In the genomic region with DNA sequence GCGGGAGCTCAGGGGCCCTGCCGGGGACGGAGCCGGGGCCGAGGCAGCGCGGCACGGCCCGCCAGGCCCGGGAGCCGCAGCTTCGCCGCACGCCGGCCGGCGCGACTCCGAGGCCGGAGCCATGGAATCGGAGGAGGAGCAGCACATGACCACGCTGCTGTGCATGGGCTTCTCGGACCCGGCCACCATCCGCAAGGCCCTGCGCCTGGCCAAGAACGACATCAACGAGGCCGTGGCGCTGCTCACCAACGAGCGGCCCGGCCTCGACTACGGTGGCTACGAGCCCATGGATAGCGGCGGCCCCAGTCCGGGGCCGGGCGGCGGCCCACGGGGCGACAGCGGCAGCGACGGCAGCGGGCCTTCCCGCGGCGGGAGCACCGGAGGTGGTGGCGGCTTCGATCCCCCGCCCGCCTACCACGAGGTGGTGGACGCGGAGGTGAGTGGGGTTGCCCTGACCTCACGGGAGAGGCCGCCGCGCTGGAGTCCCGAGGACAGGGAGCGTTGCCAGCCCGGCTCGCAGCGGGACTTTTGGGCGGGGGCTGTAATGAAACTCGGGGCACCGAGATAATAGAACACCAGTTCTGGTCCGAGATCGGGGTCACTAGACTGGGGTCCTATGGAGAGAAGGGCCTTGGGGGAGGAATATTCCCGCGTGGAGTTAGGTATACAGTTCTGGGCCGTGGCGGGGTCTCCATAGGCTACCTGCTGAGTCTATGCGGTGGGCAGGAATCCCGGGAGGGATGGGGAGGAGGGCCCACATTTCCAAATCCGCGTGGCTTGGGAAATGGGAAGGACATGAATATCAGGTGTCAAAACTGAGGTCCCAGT, we compare ENCODE assay signal across 7 mouse cellular contexts. TPM values are rescaled to one million over a fixed set of nuclear protein-coding genes. Genes with fewer than 3 reads are reported as not detected.
DNase-seq lines count a peak whose midpoint lies in the region; ATAC-seq and TF ChIP-seq lines count a peak whose summit lies in the region.

No protein-coding gene starts in this region.

- no peaks in the 10 kb centered on the region for H3K27me3 ChIP-seq in hindbrain, embryonic 16.5 days (replicated peaks; ENCODE audit: control insufficient read depth, insufficient read depth, low read length)
- H3K27me3 ChIP-seq in small intestine, adult 2 months (ENCODE audit: control insufficient read depth, insufficient read depth, low read length), result no peaks in the 10 kb centered on the region

- H3K36me3 ChIP-seq in hindbrain, embryonic 16.5 days (ENCODE audit: control insufficient read depth, insufficient read depth, low read length), result no peaks in the 10 kb centered on the region
- no peaks in the 10 kb centered on the region for H3K36me3 ChIP-seq in small intestine, adult 2 months (ENCODE audit: control insufficient read depth, insufficient read depth, low read length)

- no peak for TF ChIP-seq POLR2A in small intestine, adult 2 months (IDR thresholded peaks at IDR 0.05; ENCODE audit: low read depth, low read length)

- peak overlapping the region; percentile 99 for H3K9ac ChIP-seq in hindbrain, embryonic 16.5 days (ENCODE audit: low read depth, low read length)

- WGBS in hindbrain, embryonic 16.5 days, result under 1% methylated on average over 69 of the region's 81 CpGs
- WGBS in small intestine, adult 2 months, result under 1% methylated on average over 81 of the region's 81 CpGs

- intact Hi-C loops in left cerebral cortex, postnatal 4 days (cut with DNase I), result no loop called here

- H3K4me1 ChIP-seq in hindbrain, embryonic 16.5 days (ENCODE audit: control insufficient read depth, insufficient read depth, low read depth, low read length), result peaks cover 24% of the 10 kb centered on the region
- no peaks in the 10 kb centered on the region; the same call in 1 of the 2 replicates for H3K4me1 ChIP-seq in small intestine, adult 2 months (ENCODE audit: control insufficient read depth, insufficient read depth, insufficient read length, low read length)

- ATAC-seq in hindbrain, embryonic 16.5 days, result peak; percentile 86

- peak overlapping the region; percentile 95 for H3K4me3 ChIP-seq in hindbrain, embryonic 16.5 days (ENCODE audit: low read length)
- peak overlapping the region; percentile 78 for H3K4me3 ChIP-seq in small intestine, adult 2 months (ENCODE audit: low read depth, low read length)

- DNase-seq in adrenal gland, adult 8-10 months, result peak; percentile 24
- peak; percentile 59 for DNase-seq in embryo, embryonic 10.5 days (ENCODE audit: low spot score)
- peak; percentile 36 to 41 for DNase-seq in gastrocnemius, adult 8-10 months (ENCODE audit: low spot score in 2 of 2)
- peak; percentile 52 for DNase-seq in left cerebral cortex, postnatal 4 days
- DNase-seq in mesoderm, embryonic 11.5 days (ENCODE audit: low read depth, low spot score), result peak; percentile 57

- H3K4me2 ChIP-seq in hindbrain, embryonic 16.5 days (ENCODE audit: low read length), result peak overlapping the region; percentile 82

- no peak for TF ChIP-seq CTCF in small intestine, adult 2 months (IDR thresholded peaks at IDR 0.05; ENCODE audit: extremely low read depth, insufficient read length, insufficient replicate concordance, low read depth, low read length)

- H3K27ac ChIP-seq in hindbrain, embryonic 16.5 days (ENCODE audit: low read depth, low read length), result peak overlapping the region; percentile 94
- peak overlapping the region; percentile 18 for H3K27ac ChIP-seq in small intestine, adult 2 months (ENCODE audit: insufficient read depth, low read depth, low read length)

- no peaks in the 10 kb centered on the region for H3K9me3 ChIP-seq in hindbrain, embryonic 16.5 days (ENCODE audit: control insufficient read depth, low read length)

RNA-seq across cellular contexts. Expression of gene Usp24, which starts 0.6 kb away (rescaled TPM):
- 10 to 100 TPM; 37.1 to 55.0 (median 45.8) TPM for total RNA-seq in adrenal gland, adult 8-10 months (2022)
- total RNA-seq in gastrocnemius, adult 8-10 months (2022), result 10 to 100 TPM; 71.6 to 86.2 (median 74.3) TPM
- polyA plus RNA-seq in hindbrain, embryonic 16.5 days (2015; fragmentation: Nextera tagmentation; extraction: Ambion mirVana), result 5.8 and 7.3 TPM in 2 replicates
- total RNA-seq in left cerebral cortex, postnatal 4 days (2021), result 10 to 100 TPM; 59.1 to 60.3 TPM
- polyA plus RNA-seq in small intestine, adult 2 months (2012; rRNA removed), result 3.2 and 5.8 TPM in 2 replicates

Comparison
In these comparisons a context has a peak if more than half of its experiments do, and no peak if none do; other contexts are left out.
1. Peak in every context shown above with its lines: DNase-seq, ATAC-seq, H3K4me3 ChIP-seq and H3K27ac ChIP-seq.